Mouse (Mus musculus) megakaryocyte, embryonic 14.5 days (primary cell): ENCODE measurements around the gene Nfic.

ENCODE experiments used
- FLI1 ChIP-seq: IDR thresholded peaks from 2 replicates; pipeline ENCODE4 v1.6.1; 2012; ENCODE audit warnings: low read length, inconsistent platforms, mixed read lengths
- GATA1 ChIP-seq: IDR thresholded peaks from 3 replicates; pipeline ENCODE4 v1.6.1; 2012; ENCODE audit warnings: mixed read lengths, low read length, inconsistent platforms, borderline replicate concordance

GRCm38 (mm10) chr10:81418216-81419070 lies 37.0 kb downstream of the Nfic start:
- TF ChIP-seq GATA1 (no peak), FLI1 (no peak)
